Mouse (Mus musculus) heart, postnatal 0 days (tissue): ENCODE results near the gene Rps21. TPM values are rescaled to one million over a fixed set of nuclear protein-coding genes. Genes with fewer than 3 reads are reported as not detected.

Experiments used
- ATAC-seq: fragments of 200-750 bp; cut with Nextera tagmentation; 2 replicates; pipeline ENCODE4 v1.8.0; 2017; ENCODE audit warnings: low read depth, moderate number of reproducible peaks, moderate library complexity; ENCODE audit not compliant: insufficient read depth
- DNase-seq: peaks from one replicate; pipeline ENCODE4 v3.0.0-alpha.2; 2016; ENCODE audit warnings: low spot score
- H3K27ac ChIP-seq: fragments of 300-500 bp; sonication (generic); 2 replicates; pipeline ENCODE4 v1.5.1; 2014; ENCODE audit warnings: low read depth, mild to moderate bottlenecking
- H3K27me3 ChIP-seq: fragments of 300-500 bp; sonication (generic); 2 replicates; pipeline ENCODE4 v1.6.1; 2014; ENCODE audit warnings: low read length, mixed read lengths; ENCODE audit not compliant: control insufficient read depth, insufficient read depth
- H3K36me3 ChIP-seq: fragments of 300-500 bp; sonication (generic); replicated peaks from 2 replicates; pipeline ENCODE4 v1.6.1; 2014; ENCODE audit warnings: low read length, mixed read lengths; ENCODE audit not compliant: control insufficient read depth, insufficient read depth
- H3K4me1 ChIP-seq: fragments of 300-500 bp; sonication (generic); 2 replicates; pipeline ENCODE4 v1.6.1; 2014; ENCODE audit warnings: antibody characterized with exemption; ENCODE audit not compliant: control insufficient read depth, insufficient read depth
- H3K4me2 ChIP-seq: fragments of 300-500 bp; sonication (generic); 2 replicates; pipeline ENCODE4 v1.6.1; 2014; ENCODE audit warnings: low read depth, mild to moderate bottlenecking, low read length, moderate library complexity
- H3K4me3 ChIP-seq: fragments of 300-500 bp; sonication (generic); 2 replicates; pipeline ENCODE4 v1.5.1; 2014; ENCODE audit warnings: low read depth, low read length
- H3K9ac ChIP-seq: fragments of 300-500 bp; sonication (generic); replicated peaks from 2 replicates; pipeline ENCODE4 v1.6.1; 2014; ENCODE audit warnings: low read depth, low read length, mixed read lengths
- H3K9me3 ChIP-seq: fragments of 300-500 bp; sonication (generic); replicated peaks from 2 replicates; pipeline ENCODE4 v1.6.1; 2016; ENCODE audit warnings: low read length; ENCODE audit not compliant: control insufficient read depth
- CTCF ChIP-seq: IDR thresholded peaks from 2 replicates; pipeline ENCODE4 v1.5.1; 2016; ENCODE audit warnings: antibody characterized with exemption, control low read depth, low read depth
- EP300 ChIP-seq: IDR thresholded peaks from 2 replicates; pipeline ENCODE4 v1.6.1; 2016; ENCODE audit warnings: antibody characterized with exemption, low read depth
- WGBS: fragments of 180-500 bp; shearing (Covaris S2); extraction: QIAGEN DNeasy Blood & Tissue Kit; methylation state at CpG from one replicate; pipeline ENCODE4 v1.1.7; 2014; 5-methylcytosine and 5-hydroxymethylcytosine counted together
- polyA plus RNA-seq: library from polyadenylated mRNA; unstranded; fragments of >200 nt; fragmentation: Nextera tagmentation; extraction: Ambion mirVana; gene quantifications from 2 replicates; pipeline ENCODE4 v1.2.1, GENCODE M21; 2015
- total RNA-seq: library from RNA; depleted of rRNA; stranded (reverse); fragments of >200 nt; gene quantifications from 2 replicates; pipeline ENCODE4 v1.2.3, GENCODE M21; 2014; ENCODE audit warnings: low replicate concordance

The Rps21 gene
- total and polyA plus RNA-seq, 2 experiments from 2014 or later, result 356 to 957 TPM

- TF ChIP-seq EP300 (no peak), CTCF (no peak)
- DNase-seq, result no peak
- Histone ChIP-seq H3K9ac (peak overlapping the region; percentile 62), H3K4me2 (peak overlapping the region; percentile 97), H3K9me3 (no peaks in the 10 kb centered on the region), H3K27me3 (peaks cover 14% of the 10 kb centered on the region; the same call in 1 of the 2 replicates), H3K27ac (peak overlapping the region; percentile 62), H3K4me1 (peaks cover 55% of the 10 kb centered on the region), H3K4me3 (peak overlapping the region; percentile 70), H3K36me3 (0 out of 2 replicates have a peak, but pooled peaks cover 3% of the 10 kb centered on the region)
- peak; percentile 32 for ATAC-seq
- WGBS, result under 1% methylated on average over 54 of the region's 55 CpGs
Measured at GRCm38 (mm10) chr2:180225044-180225761, 32.0 kb upstream of the Rps21 start.

DNA sequence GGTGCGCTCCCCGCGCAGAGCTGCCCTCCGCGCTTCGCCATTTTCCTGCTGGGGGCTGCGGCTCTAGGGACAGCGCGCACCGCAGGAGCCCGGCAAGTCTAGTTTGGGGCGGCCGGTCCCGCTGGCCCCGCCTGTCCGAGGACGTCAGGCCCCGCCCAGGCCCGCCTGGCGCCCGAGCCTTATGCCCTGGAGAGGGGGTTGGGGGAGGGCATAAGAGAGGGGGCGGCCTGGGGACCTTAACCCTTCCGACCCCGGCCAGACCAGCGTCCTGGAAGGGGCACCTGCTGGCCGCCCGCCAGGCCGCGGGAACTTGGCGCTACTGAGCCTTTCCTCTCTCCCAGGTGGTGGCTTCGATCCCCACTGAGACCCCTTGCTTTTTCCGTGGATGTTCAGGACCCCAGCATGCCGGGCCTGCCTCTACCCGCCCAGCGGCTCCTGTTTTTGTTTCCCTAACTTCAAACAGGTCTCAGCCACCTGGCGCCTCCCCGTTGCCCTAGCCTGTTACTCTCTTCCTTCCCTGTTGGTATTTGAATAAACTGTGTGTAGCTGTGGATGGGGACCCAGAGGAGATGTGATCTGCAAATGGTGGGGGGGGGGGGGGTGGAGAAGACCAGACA lies 31.3 kb upstream of the Rps21 start, which contains the start of gene Lama5:
Lama5 (minus strand) TSS at position 98 of the 617 bp plus-strand sequence.
- H3K4me2 ChIP-seq, result peak within 1 kb of the TSS; percentile 97
- H3K4me3 ChIP-seq, result peak within 1 kb of the TSS; percentile 70
- no peaks in the 10 kb centered on the region for H3K9me3 ChIP-seq
- H3K27ac ChIP-seq, result peak within 1 kb of the TSS; percentile 62
- TF ChIP-seq CTCF (no peak), EP300 (no peak)
- peak within 1 kb of the TSS; percentile 62 for H3K9ac ChIP-seq
- H3K4me1 ChIP-seq, result peaks cover 58% of the 10 kb centered on the region
- peaks cover 14% of the 10 kb centered on the region; the same call in 1 of the 2 replicates for H3K27me3 ChIP-seq
- DNase-seq, result peak; percentile 70
- ATAC-seq, result peak; percentile 83
- 0 out of 2 replicates have a peak, but pooled peaks cover 3% of the 10 kb centered on the region for H3K36me3 ChIP-seq
- 1% methylated on average over 35 of the region's 37 CpGs for WGBS

DNA sequence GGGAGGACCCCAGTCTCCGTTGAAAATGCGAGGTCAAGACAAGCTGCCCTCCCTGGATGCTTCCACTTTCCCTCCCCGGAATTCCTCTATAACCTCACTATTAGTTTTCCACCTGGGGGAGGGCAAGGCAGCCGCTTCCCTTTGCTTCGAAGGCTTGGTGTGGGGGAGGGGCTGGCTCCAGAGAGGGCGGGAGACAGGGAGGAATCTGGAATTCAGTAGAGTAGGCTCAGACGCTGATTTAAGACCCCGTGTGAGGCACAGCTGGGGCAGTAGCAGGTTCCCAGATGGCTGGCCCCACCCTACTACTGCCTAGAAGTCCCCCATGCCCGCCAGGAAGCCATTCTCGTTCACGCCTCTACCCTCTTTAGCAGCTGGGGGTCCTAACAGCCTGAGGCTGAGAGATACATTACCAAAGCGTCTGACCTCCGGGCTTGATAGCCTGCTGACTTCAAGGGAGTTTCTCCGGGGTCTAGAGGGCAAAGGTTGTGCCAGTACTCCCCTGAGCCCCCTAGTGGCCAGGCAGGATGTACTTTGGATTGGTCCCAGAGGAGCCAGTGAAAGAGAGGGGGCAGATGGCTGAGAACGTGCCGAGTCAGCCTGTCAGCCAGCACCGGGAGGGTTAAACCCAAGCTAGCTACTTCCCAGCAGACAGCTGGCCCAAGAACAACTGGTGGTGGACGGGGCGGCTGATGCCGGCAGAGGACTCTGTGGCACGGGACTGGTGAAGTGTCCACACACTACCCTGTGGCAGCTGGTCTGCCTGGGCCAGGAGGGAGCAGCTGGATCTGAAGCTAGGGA lies 29.7 kb upstream of the Rps21 start:
- TF ChIP-seq CTCF (peak; percentile 67), EP300 (no peak)
- H3K4me2 ChIP-seq, result peak overlapping the region; percentile 51
- peak; percentile 51 for DNase-seq
- peaks cover 47% of the 10 kb centered on the region for H3K4me1 ChIP-seq
- peak overlapping the region; percentile 32; the same call in 1 of the 2 replicates for H3K9ac ChIP-seq
- WGBS, result 5% methylated on average over 21 of the region's 21 CpGs
- no peaks in the 10 kb centered on the region for H3K9me3 ChIP-seq
- H3K4me3 ChIP-seq, result peak overlapping the region; percentile 20
- peaks cover 14% of the 10 kb centered on the region; the same call in 1 of the 2 replicates for H3K27me3 ChIP-seq
- H3K27ac ChIP-seq, result peak overlapping the region; percentile 27
- ATAC-seq, result peak; percentile 33
- H3K36me3 ChIP-seq, result no peaks in the 10 kb centered on the region

- DNase-seq (no peak), ATAC-seq (no peak)
- no peaks in the 10 kb centered on the region for H3K9me3 ChIP-seq
- H3K27me3 ChIP-seq, result peaks cover 14% of the 10 kb centered on the region; the same call in 1 of the 2 replicates
- TF ChIP-seq EP300, result no peak
- no peak for TF ChIP-seq CTCF
- H3K27ac ChIP-seq, result peak overlapping the region; percentile 24
- H3K4me3 ChIP-seq, result no peak overlapping the region
- peaks cover 46% of the 10 kb centered on the region for H3K4me1 ChIP-seq
- H3K36me3 ChIP-seq, result no peaks in the 10 kb centered on the region
- peak overlapping the region; percentile 51; the same call in 1 of the 2 replicates for H3K4me2 ChIP-seq
- H3K9ac ChIP-seq, result no peak overlapping the region
- WGBS, result 44% methylated on average over 6 of the region's 6 CpGs
Measured at GRCm38 (mm10) chr2:180228060-180228458, 29.1 kb upstream of the Rps21 start.

GRCm38 (mm10) chr2:180228592-180228991 lies 28.6 kb upstream of the Rps21 start:
- Histone ChIP-seq H3K27ac (peak overlapping the region; percentile 24), H3K4me3 (no peak overlapping the region), H3K36me3 (no peaks in the 10 kb centered on the region), H3K4me2 (no peak overlapping the region), H3K27me3 (peaks cover 14% of the 10 kb centered on the region; the same call in 1 of the 2 replicates), H3K9me3 (no peaks in the 10 kb centered on the region), H3K4me1 (peaks cover 46% of the 10 kb centered on the region), H3K9ac (no peak overlapping the region)
- DNase-seq, result peak; percentile 50
- 21% methylated on average over 7 of the region's 7 CpGs for WGBS
- 0 out of 2 replicates have a peak, but pooled peaks have one; percentile 10 for TF ChIP-seq CTCF
- TF ChIP-seq EP300, result no peak
- no peak for ATAC-seq
